Mouse (Mus musculus): Measurements from ENCODE around the gene Retreg1. TPM values are rescaled to one million over a fixed set of nuclear protein-coding genes. Genes with fewer than 3 reads are reported as not detected.

Gene Retreg1
- total RNA-seq, 1 experiment from 2014 or later = 200 TPM

GRCm38 (mm10) chr15:25902931-25903615 is 60.1 kb downstream of the Retreg1 start:
- peak; percentile 4 to 34; a peak in 1 of 4 replicates for ATAC-seq (replicated peaks in 1 of 2; ENCODE audit: insufficient read depth in 1 of 2, low FRiP score in 2 of 2, low TSS enrichment in 1 of 2, low read depth in 1 of 2, poor library complexity in 2 of 2, severe bottlenecking in 2 of 2)

- peak; percentile 62 to 72 for ATAC-seq (replicated peaks in 1 of 2; ENCODE audit: insufficient read depth in 1 of 2, low FRiP score in 2 of 2, low TSS enrichment in 1 of 2, low read depth in 1 of 2, poor library complexity in 2 of 2, severe bottlenecking in 2 of 2)
These were observed 61.5 kb downstream of the Retreg1 start for GRCm38 (mm10) chr15:25904435-25905021.

- peak; percentile 76 for ATAC-seq (replicated peaks in 1 of 2; ENCODE audit: insufficient read depth in 1 of 2, low FRiP score in 2 of 2, low TSS enrichment in 1 of 2, low read depth in 1 of 2, poor library complexity in 2 of 2, severe bottlenecking in 2 of 2)
These were observed 67.0 kb downstream of the Retreg1 start for GRCm38 (mm10) chr15:25909783-25910494.

- ATAC-seq (replicated peaks in 1 of 2; ENCODE audit: insufficient read depth in 1 of 2, low FRiP score in 2 of 2, low TSS enrichment in 1 of 2, low read depth in 1 of 2, poor library complexity in 2 of 2, severe bottlenecking in 2 of 2) = no peak
These were observed 67.5 kb downstream of the Retreg1 start for GRCm38 (mm10) chr15:25910495-25910865.

- ATAC-seq (replicated peaks in 1 of 2; ENCODE audit: insufficient read depth in 1 of 2, low FRiP score in 2 of 2, low TSS enrichment in 1 of 2, low read depth in 1 of 2, poor library complexity in 2 of 2, severe bottlenecking in 2 of 2) = peak in 1 of 2 experiments; percentile 4; a peak in 1 of 4 replicates
These were observed 67.9 kb downstream of the Retreg1 start for GRCm38 (mm10) chr15:25910924-25911323.

GRCm38 (mm10) chr15:25912911-25913310 is 69.9 kb downstream of the Retreg1 start:
- ATAC-seq (replicated peaks in 1 of 2; ENCODE audit: insufficient read depth in 1 of 2, low FRiP score in 2 of 2, low TSS enrichment in 1 of 2, low read depth in 1 of 2, poor library complexity in 2 of 2, severe bottlenecking in 2 of 2) = no peak

GRCm38 (mm10) chr15:25913659-25914058 is 70.7 kb downstream of the Retreg1 start:
- ATAC-seq (replicated peaks in 1 of 2; ENCODE audit: insufficient read depth in 1 of 2, low FRiP score in 2 of 2, low TSS enrichment in 1 of 2, low read depth in 1 of 2, poor library complexity in 2 of 2, severe bottlenecking in 2 of 2) = no peak

- ATAC-seq (replicated peaks in 1 of 2; ENCODE audit: insufficient read depth in 1 of 2, low FRiP score in 2 of 2, low TSS enrichment in 1 of 2, low read depth in 1 of 2, poor library complexity in 2 of 2, severe bottlenecking in 2 of 2) = no peak
These were observed 71.2 kb downstream of the Retreg1 start for GRCm38 (mm10) chr15:25914160-25914559.

GRCm38 (mm10) chr15:25915013-25915412 is 72.0 kb downstream of the Retreg1 start:
- ATAC-seq (replicated peaks in 1 of 2; ENCODE audit: insufficient read depth in 1 of 2, low FRiP score in 2 of 2, low TSS enrichment in 1 of 2, low read depth in 1 of 2, poor library complexity in 2 of 2, severe bottlenecking in 2 of 2) = no peak

- peak in 1 of 2 experiments; percentile 6; a peak in 1 of 4 replicates for ATAC-seq (replicated peaks in 1 of 2; ENCODE audit: insufficient read depth in 1 of 2, low FRiP score in 2 of 2, low TSS enrichment in 1 of 2, low read depth in 1 of 2, poor library complexity in 2 of 2, severe bottlenecking in 2 of 2)
These were observed 72.7 kb downstream of the Retreg1 start for GRCm38 (mm10) chr15:25915574-25916205.

GRCm38 (mm10) chr15:25916252-25916651 is 73.3 kb downstream of the Retreg1 start:
- ATAC-seq (replicated peaks in 1 of 2; ENCODE audit: insufficient read depth in 1 of 2, low FRiP score in 2 of 2, low TSS enrichment in 1 of 2, low read depth in 1 of 2, poor library complexity in 2 of 2, severe bottlenecking in 2 of 2) = peak; percentile 68 to 79

- ATAC-seq (replicated peaks in 1 of 2; ENCODE audit: insufficient read depth in 1 of 2, low FRiP score in 2 of 2, low TSS enrichment in 1 of 2, low read depth in 1 of 2, poor library complexity in 2 of 2, severe bottlenecking in 2 of 2) = no peak
These were observed 75.7 kb downstream of the Retreg1 start for GRCm38 (mm10) chr15:25918641-25919040.

- ATAC-seq (replicated peaks in 1 of 2; ENCODE audit: insufficient read depth in 1 of 2, low FRiP score in 2 of 2, low TSS enrichment in 1 of 2, low read depth in 1 of 2, poor library complexity in 2 of 2, severe bottlenecking in 2 of 2) = no peak
These were observed 77.0 kb downstream of the Retreg1 start for GRCm38 (mm10) chr15:25919995-25920394.

GRCm38 (mm10) chr15:25920886-25921285 is 77.9 kb downstream of the Retreg1 start:
- ATAC-seq (replicated peaks in 1 of 2; ENCODE audit: insufficient read depth in 1 of 2, low FRiP score in 2 of 2, low TSS enrichment in 1 of 2, low read depth in 1 of 2, poor library complexity in 2 of 2, severe bottlenecking in 2 of 2) = no peak

- ATAC-seq (replicated peaks in 1 of 2; ENCODE audit: insufficient read depth in 1 of 2, low FRiP score in 2 of 2, low TSS enrichment in 1 of 2, low read depth in 1 of 2, poor library complexity in 2 of 2, severe bottlenecking in 2 of 2) = no peak
These were observed 79.0 kb downstream of the Retreg1 start for GRCm38 (mm10) chr15:25922007-25922406.

GRCm38 (mm10) chr15:25923916-25924315 is 80.9 kb downstream of the Retreg1 start:
- ATAC-seq (replicated peaks in 1 of 2; ENCODE audit: insufficient read depth in 1 of 2, low FRiP score in 2 of 2, low TSS enrichment in 1 of 2, low read depth in 1 of 2, poor library complexity in 2 of 2, severe bottlenecking in 2 of 2) = no peak

GRCm38 (mm10) chr15:25926171-25926570 is 83.2 kb downstream of the Retreg1 start:
- no peak for ATAC-seq (replicated peaks in 1 of 2; ENCODE audit: insufficient read depth in 1 of 2, low FRiP score in 2 of 2, low TSS enrichment in 1 of 2, low read depth in 1 of 2, poor library complexity in 2 of 2, severe bottlenecking in 2 of 2)

GRCm38 (mm10) chr15:25927106-25927505 is 84.1 kb downstream of the Retreg1 start:
- ATAC-seq (replicated peaks in 1 of 2; ENCODE audit: insufficient read depth in 1 of 2, low FRiP score in 2 of 2, low TSS enrichment in 1 of 2, low read depth in 1 of 2, poor library complexity in 2 of 2, severe bottlenecking in 2 of 2) = no peak; a peak in 1 of 4 replicates

Measured in hematopoietic stem cell, adult 5-6 weeks (primary cell).